29 mouse cellular contexts compared by ENCODE assay signal in the genomic region with DNA sequence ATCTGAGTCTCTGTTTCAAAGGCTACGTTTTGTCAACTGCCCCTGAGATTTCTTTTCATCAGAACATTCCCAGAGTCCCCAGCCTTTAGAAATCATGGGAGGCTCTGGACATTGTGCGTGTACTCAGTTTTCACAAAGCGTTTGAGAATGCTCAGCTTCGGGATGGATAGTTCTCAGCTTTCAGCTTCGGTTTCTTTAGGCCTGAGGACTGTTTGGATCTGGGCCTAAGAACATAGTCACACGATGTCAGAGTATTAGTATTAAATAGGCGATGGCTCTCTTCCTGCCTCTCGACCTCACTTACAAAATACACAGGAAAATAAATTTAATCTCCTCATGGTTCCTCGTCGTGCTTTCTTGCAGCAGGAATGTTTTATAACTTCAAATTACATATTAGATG.
DNase-seq lines count a peak whose midpoint lies in the region; ATAC-seq and TF ChIP-seq lines count a peak whose summit lies in the region.
"Had no signal": no experiment of that assay in that cellular context is flagged by ENCODE, and none has a peak within 500 bp of the region (broad histone marks: within the 10 kb centered on the region; RNA-seq: fewer than 3 reads in every experiment).

No protein-coding gene starts in this region.

- no peak for TF ChIP-seq POLR2A in limb, embryonic 14.5 days (IDR thresholded peaks at IDR 0.05; ENCODE audit: borderline replicate concordance, extremely low read depth, insufficient read depth, insufficient read length)

- H3K4me3 ChIP-seq in forebrain, embryonic 11.5 days (ENCODE audit: low read depth, low read length): no peak overlapping the region
- H3K4me3 ChIP-seq in forebrain, embryonic 14.5 days (ENCODE audit: low read depth, low read length): no peak overlapping the region
- H3K4me3 ChIP-seq in kidney, postnatal 0 days (replicated peaks; ENCODE audit: low read depth, low read length): no peak overlapping the region
- H3K4me3 ChIP-seq in embryonic facial prominence, embryonic 13.5 days: no peak overlapping the region
- no peak overlapping the region for H3K4me3 ChIP-seq in limb, embryonic 14.5 days (replicated peaks; ENCODE audit: low read length)
- no peak overlapping the region for H3K4me3 ChIP-seq in layer of hippocampus, adult 2 months
- H3K4me3 ChIP-seq: erythroblast, embryonic 14.5 days; forebrain, embryonic 13.5 days; gastrocnemius, adult 2 months; heart, embryonic 10.5 days; heart, embryonic 13.5 days had no signal

- H3K27ac ChIP-seq in forebrain, embryonic 11.5 days (ENCODE audit: low read depth, low read length): no peak overlapping the region
- no peak overlapping the region for H3K27ac ChIP-seq in forebrain, embryonic 14.5 days (ENCODE audit: low read depth, low read length)
- no peak overlapping the region for H3K27ac ChIP-seq in kidney, postnatal 0 days
- peak overlapping the region; percentile 4; the same call in 1 of the 2 replicates for H3K27ac ChIP-seq in embryonic facial prominence, embryonic 13.5 days
- no peak overlapping the region for H3K27ac ChIP-seq in limb, embryonic 14.5 days (replicated peaks; ENCODE audit: low read depth, low read length)
- H3K27ac ChIP-seq in layer of hippocampus, adult 2 months: no peak overlapping the region
- H3K27ac ChIP-seq: forebrain, embryonic 13.5 days; gastrocnemius, adult 2 months; heart, embryonic 10.5 days; heart, embryonic 13.5 days; hindbrain, embryonic 14.5 days; hindbrain, postnatal 0 days had no signal

- no peak overlapping the region for H3K9ac ChIP-seq in forebrain, embryonic 11.5 days (ENCODE audit: low read length)
- H3K9ac ChIP-seq in forebrain, embryonic 14.5 days (ENCODE audit: low read length): no peak overlapping the region
- no peak overlapping the region for H3K9ac ChIP-seq in kidney, postnatal 0 days (ENCODE audit: low read depth, low read length)
- no peak overlapping the region for H3K9ac ChIP-seq in embryonic facial prominence, embryonic 13.5 days
- no peak overlapping the region for H3K9ac ChIP-seq in limb, embryonic 14.5 days (ENCODE audit: low read depth, low read length, severe bottlenecking)
- H3K9ac ChIP-seq: forebrain, embryonic 13.5 days; forebrain, postnatal 0 days; heart, embryonic 13.5 days; hindbrain, embryonic 14.5 days had no signal

- 68% methylated on average over 10 of the region's 10 CpGs for WGBS in forebrain, embryonic 11.5 days
- WGBS in forebrain, embryonic 14.5 days: 62% methylated on average over 10 of the region's 10 CpGs
- WGBS in kidney, postnatal 0 days: 33% methylated on average over 10 of the region's 10 CpGs
- 28% methylated on average over 10 of the region's 10 CpGs for WGBS in embryonic facial prominence, embryonic 13.5 days
- WGBS in limb, embryonic 14.5 days: 43% methylated on average over 10 of the region's 10 CpGs

- H3K27me3 ChIP-seq in forebrain, embryonic 11.5 days (ENCODE audit: control insufficient read depth, insufficient read depth, low read length): no peaks in the 10 kb centered on the region
- no peaks in the 10 kb centered on the region for H3K27me3 ChIP-seq in forebrain, embryonic 14.5 days (replicated peaks; ENCODE audit: control insufficient read depth, insufficient read depth, low read length)
- H3K27me3 ChIP-seq in kidney, postnatal 0 days (ENCODE audit: insufficient read depth, low read length): no peaks in the 10 kb centered on the region
- no peaks in the 10 kb centered on the region for H3K27me3 ChIP-seq in embryonic facial prominence, embryonic 13.5 days
- no peaks in the 10 kb centered on the region for H3K27me3 ChIP-seq in limb, embryonic 14.5 days (ENCODE audit: control insufficient read depth, insufficient read depth, low read length)
- H3K27me3 ChIP-seq: CH12.LX; forebrain, embryonic 13.5 days; heart, embryonic 13.5 days had no signal

- DNase-seq in forebrain, embryonic 11.5 days (ENCODE audit: low spot score): peak; percentile 11
- DNase-seq in forebrain, embryonic 14.5 days (ENCODE audit: low spot score): no peak
- peak; percentile 49 for DNase-seq in kidney, postnatal 0 days (ENCODE audit: low spot score)
- DNase-seq in kidney, adult 9 months: no peak
- peak; percentile 45 for DNase-seq in limb, embryonic 14.5 days (ENCODE audit: low spot score)
- DNase-seq in layer of hippocampus, adult 2 months (ENCODE audit: low spot score in 2 of 2): no peak
- DNase-seq: adrenal gland, postnatal 10 days; adrenal gland, postnatal 36 days; B cell, adult 2 months; cerebellum, adult 18-20 months; cerebellum, adult 9-10 months; cerebellum, postnatal 14 days; forebrain, postnatal 0 days; gastrocnemius, adult 2 months; gastrocnemius, postnatal 14 days; heart, adult 18-20 months; heart, postnatal 14 days; heart, postnatal 4 days; kidney, adult 11 months had no signal

- no peaks in the 10 kb centered on the region for H3K36me3 ChIP-seq in forebrain, embryonic 11.5 days (ENCODE audit: control insufficient read depth, insufficient read depth, low read length)
- no peaks in the 10 kb centered on the region for H3K36me3 ChIP-seq in forebrain, embryonic 14.5 days (ENCODE audit: control insufficient read depth, insufficient read depth, low read length)
- H3K36me3 ChIP-seq in kidney, postnatal 0 days (ENCODE audit: insufficient read depth, low read length): no peaks in the 10 kb centered on the region
- no peaks in the 10 kb centered on the region for H3K36me3 ChIP-seq in embryonic facial prominence, embryonic 13.5 days
- no peaks in the 10 kb centered on the region for H3K36me3 ChIP-seq in limb, embryonic 14.5 days (ENCODE audit: control insufficient read depth, insufficient read depth, low read length)
- H3K36me3 ChIP-seq: G1E; heart, embryonic 10.5 days; heart, embryonic 13.5 days had no signal

- 0 out of 2 replicates have a peak, but pooled peaks cover 2% of the 10 kb centered on the region for H3K4me1 ChIP-seq in forebrain, embryonic 11.5 days (replicated peaks; ENCODE audit: control insufficient read depth, insufficient read depth, low read length)
- peaks cover 13% of the 10 kb centered on the region for H3K4me1 ChIP-seq in forebrain, embryonic 14.5 days (ENCODE audit: control insufficient read depth, insufficient read depth, low read length)
- no peaks in the 10 kb centered on the region for H3K4me1 ChIP-seq in kidney, postnatal 0 days (replicated peaks; ENCODE audit: insufficient read depth, low read length)
- H3K4me1 ChIP-seq in embryonic facial prominence, embryonic 13.5 days: peaks cover 15% of the 10 kb centered on the region; the same call in 1 of the 2 replicates
- H3K4me1 ChIP-seq in limb, embryonic 14.5 days (ENCODE audit: control insufficient read depth, insufficient read depth, low read length): peaks cover 4% of the 10 kb centered on the region; the same call in 1 of the 2 replicates
- H3K4me1 ChIP-seq: heart, embryonic 10.5 days; heart, embryonic 13.5 days had no signal

- no peak for TF ChIP-seq CTCF in kidney, postnatal 0 days (IDR thresholded peaks at IDR 0.05; ENCODE audit: low read depth)
- no peak for TF ChIP-seq CTCF in layer of hippocampus, adult 2 months (conservative IDR thresholded peaks at IDR 0.05)

- ATAC-seq in forebrain, embryonic 11.5 days (replicated peaks; ENCODE audit: low FRiP score): no peak
- no peak for ATAC-seq in forebrain, embryonic 14.5 days
- ATAC-seq in kidney, postnatal 0 days (replicated peaks; ENCODE audit: low FRiP score, low read depth): no peak
- no peak for ATAC-seq in embryonic facial prominence, embryonic 13.5 days (ENCODE audit: insufficient number of reproducible peaks, insufficient read depth, low FRiP score, low TSS enrichment, low read depth)
- ATAC-seq in limb, embryonic 14.5 days (ENCODE audit: low FRiP score, low read depth): no peak
- ATAC-seq: forebrain, embryonic 13.5 days; forebrain, postnatal 0 days; hindbrain, postnatal 0 days; inflammation-experienced regulatory T-cells, adult 6 months had no signal

- H3K9me3 ChIP-seq in forebrain, embryonic 11.5 days (ENCODE audit: control insufficient read depth, low read length): no peaks in the 10 kb centered on the region
- H3K9me3 ChIP-seq in forebrain, embryonic 14.5 days (replicated peaks; ENCODE audit: control insufficient read depth, low read length): no peaks in the 10 kb centered on the region
- no peaks in the 10 kb centered on the region for H3K9me3 ChIP-seq in kidney, postnatal 0 days (replicated peaks; ENCODE audit: low read length)
- no peaks in the 10 kb centered on the region for H3K9me3 ChIP-seq in embryonic facial prominence, embryonic 13.5 days
- no peaks in the 10 kb centered on the region for H3K9me3 ChIP-seq in limb, embryonic 14.5 days (ENCODE audit: control insufficient read depth, low read length)
- H3K9me3 ChIP-seq: forebrain, embryonic 13.5 days; heart, embryonic 10.5 days had no signal

- no peak overlapping the region for H3K4me2 ChIP-seq in forebrain, embryonic 11.5 days (ENCODE audit: low read depth, low read length, severe bottlenecking)
- no peak overlapping the region for H3K4me2 ChIP-seq in forebrain, embryonic 14.5 days (ENCODE audit: low read length)
- no peak overlapping the region for H3K4me2 ChIP-seq in kidney, postnatal 0 days (ENCODE audit: low read length)
- H3K4me2 ChIP-seq in embryonic facial prominence, embryonic 13.5 days: no peak overlapping the region
- no peak overlapping the region for H3K4me2 ChIP-seq in limb, embryonic 14.5 days (replicated peaks; ENCODE audit: low read depth, low read length, severe bottlenecking)
- H3K4me2 ChIP-seq: forebrain, embryonic 13.5 days; heart, embryonic 13.5 days; hindbrain, embryonic 14.5 days had no signal

Comparison
In these comparisons a context has a peak if more than half of its experiments do, and no peak if none do; other contexts are left out.
1. DNase-seq: peak in forebrain, embryonic 11.5 days (single experiment), kidney, postnatal 0 days (single experiment) and limb, embryonic 14.5 days (single experiment); none in forebrain, embryonic 14.5 days (single experiment), kidney, adult 9 months (single experiment) and layer of hippocampus, adult 2 months (0 of 2).